Mouse (Mus musculus): ENCODE data around the gene Gnat1.

Gnat1 gene

GRCm38 (mm10) chr9:107676302-107676701 is 3.2 kb downstream of the Gnat1 start:
- no peak for DNase-seq (ENCODE audit: low read depth in 1 of 2, low spot score in 2 of 2)

GRCm38 (mm10) chr9:107675671-107676301 is 3.7 kb downstream of the Gnat1 start:
- DNase-seq (ENCODE audit: low read depth in 1 of 2, low spot score in 2 of 2), result no peak

DNA sequence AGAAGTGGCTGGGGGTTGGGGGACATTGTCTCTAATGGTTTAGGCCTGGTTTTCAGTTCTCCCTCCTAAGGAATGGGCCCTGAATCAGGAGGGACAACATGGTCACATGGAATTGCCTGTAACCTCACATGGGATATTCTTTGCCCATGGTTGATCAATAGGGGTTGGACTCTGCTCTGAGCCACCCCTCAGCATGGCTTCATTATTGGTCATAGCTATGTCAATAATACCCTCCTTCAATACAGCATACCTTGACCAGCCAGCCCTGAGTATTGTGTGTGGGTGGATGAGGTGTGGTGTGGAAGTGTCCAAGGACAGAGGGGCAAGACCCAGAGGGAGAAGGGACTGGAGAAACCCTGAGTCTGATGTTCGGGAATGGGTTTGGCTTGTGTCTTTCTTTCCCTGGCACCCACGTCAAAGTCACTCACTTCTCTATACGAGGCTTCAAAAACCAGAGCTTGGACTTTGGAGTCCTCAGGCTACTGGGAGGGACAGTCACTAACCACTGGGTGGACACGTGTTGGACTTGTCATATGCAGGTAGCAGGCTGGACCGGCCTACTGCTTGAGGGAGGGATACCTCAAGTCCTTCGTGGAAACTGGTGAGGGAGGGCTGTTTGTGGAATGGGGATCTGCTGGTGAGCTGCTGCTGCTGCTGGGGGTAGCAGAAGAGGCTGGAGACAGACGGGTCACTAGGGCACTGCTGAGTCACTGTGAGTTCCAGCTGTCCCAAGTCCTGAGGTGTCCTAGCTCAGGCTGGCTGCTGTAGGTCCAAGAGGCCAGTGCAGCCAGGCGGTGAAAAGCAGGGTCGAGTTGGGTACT is 4.7 kb downstream of the Gnat1 start:
- DNase-seq (ENCODE audit: low read depth in 1 of 2, low spot score in 2 of 2), result no peak

DNA sequence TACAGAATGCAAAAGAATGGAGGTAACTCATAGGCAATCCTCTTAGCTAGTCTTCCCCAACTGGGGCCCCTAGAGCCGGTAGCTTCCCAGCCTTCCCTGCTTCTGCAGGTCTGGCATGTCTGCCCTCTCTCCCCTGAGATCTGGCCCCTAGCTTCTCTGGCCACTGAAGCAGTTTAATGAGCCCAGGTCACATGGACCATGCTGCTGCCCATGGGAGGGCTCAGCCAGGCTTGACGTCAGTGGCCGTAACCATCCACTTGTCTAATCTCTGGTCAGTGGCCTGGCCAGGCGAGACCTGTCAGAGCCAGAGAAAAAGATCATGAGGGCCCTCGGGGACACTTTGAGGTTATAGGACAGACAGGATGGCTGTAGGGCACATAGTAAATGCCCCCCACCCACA is 9.3 kb downstream of the Gnat1 start:
- DNase-seq (ENCODE audit: low read depth in 1 of 2, low spot score in 2 of 2), result no peak

DNA sequence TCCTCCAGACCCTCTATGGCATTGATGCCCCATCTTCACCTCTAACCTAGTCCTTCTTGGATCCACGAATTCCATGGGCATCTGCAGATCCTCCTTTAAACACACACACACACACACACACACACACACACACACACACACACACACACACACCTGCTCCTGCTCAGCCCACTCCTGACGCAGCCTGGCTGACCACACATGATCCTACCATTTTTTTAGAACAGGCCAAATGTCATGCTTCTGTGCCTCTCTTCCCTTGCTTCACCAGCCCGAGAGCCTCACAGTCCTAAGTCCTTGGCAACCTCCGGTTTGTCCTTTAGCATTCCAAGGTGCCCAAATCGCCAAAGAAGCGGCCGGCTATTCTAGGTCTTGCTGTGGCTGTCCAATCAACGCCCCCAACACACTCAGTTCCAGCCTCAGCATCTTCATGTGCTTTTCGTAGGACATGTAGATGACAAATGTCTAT is 10.0 kb downstream of the Gnat1 start, which contains the start of gene Slc38a3:
Gene Slc38a3 (minus strand): TSS at position 51 of the 466 bp plus-strand sequence.
- DNase-seq (ENCODE audit: low read depth in 1 of 2, low spot score in 2 of 2), result no peak

DNA sequence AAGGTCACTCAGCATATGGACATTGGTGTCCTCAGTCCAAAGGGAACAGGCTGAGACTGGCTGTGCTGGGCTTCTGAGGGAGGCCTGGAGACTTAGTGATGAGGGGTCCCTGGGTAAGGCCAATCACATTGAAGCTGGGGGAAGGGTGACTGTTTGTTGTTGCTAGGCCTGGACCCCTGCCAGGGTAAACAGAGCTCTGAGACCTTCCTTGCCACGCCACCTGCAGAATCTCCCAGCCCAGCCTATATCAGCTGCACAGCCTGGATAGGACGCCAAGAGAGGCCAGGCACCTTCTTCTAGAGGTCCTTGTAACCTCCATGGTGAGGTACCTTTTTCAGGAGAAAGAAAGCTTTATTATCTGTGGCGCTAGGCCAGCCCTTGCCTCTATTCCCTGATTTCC is 10.6 kb downstream of the Gnat1 start:
- DNase-seq (ENCODE audit: low read depth in 1 of 2, low spot score in 2 of 2), result no peak

- no peak for DNase-seq (ENCODE audit: low read depth in 1 of 2, low spot score in 2 of 2)
Observed at GRCm38 (mm10) chr9:107668011-107668410, 11.5 kb downstream of the Gnat1 start.

DNA sequence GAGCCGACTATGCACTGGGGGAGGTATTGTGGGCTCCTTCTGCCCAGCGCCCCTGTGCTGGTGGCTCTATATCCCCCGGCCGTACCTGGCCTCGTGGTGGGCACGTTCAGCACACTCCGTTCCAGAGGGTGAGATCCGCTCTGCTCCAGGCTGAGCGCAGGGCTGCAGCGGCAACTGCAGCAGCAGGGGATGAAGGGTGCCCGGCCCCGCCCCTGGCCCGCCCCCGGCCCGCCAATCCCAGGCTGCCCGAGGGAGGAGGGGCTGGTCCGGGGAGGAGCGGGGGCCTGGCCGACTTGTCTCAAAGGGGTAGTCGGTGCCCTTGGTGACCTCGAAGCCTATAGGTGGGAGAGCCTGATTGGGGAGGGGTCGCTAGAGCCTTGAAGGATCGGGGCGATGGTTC is 12.3 kb downstream of the Gnat1 start:
- DNase-seq (ENCODE audit: low read depth in 1 of 2, low spot score in 2 of 2), result no peak

DNA sequence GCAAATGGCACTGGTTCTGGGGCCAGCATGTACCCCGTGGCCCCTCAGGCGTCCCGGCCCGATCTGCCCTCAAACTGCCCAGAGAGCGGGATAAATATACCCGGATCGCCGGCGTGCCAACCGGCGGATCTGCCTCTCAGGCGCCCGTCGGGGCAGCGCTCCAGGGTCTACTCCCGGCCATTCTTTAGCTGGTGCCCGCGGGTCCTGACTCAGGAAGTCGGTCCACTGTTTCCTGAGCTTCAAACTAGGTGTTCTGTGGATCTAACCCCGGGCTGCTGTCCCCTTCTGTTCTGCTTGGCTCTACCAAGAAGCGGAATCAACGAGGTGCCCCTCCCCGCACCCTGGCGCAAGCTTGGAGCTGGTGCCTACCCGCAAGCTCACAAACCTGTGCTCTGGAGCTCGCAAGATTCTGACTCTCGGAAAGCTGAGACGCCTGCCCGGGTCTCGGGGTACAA is 12.7 kb downstream of the Gnat1 start:
- no peak for DNase-seq (ENCODE audit: low read depth in 1 of 2, low spot score in 2 of 2)

DNA sequence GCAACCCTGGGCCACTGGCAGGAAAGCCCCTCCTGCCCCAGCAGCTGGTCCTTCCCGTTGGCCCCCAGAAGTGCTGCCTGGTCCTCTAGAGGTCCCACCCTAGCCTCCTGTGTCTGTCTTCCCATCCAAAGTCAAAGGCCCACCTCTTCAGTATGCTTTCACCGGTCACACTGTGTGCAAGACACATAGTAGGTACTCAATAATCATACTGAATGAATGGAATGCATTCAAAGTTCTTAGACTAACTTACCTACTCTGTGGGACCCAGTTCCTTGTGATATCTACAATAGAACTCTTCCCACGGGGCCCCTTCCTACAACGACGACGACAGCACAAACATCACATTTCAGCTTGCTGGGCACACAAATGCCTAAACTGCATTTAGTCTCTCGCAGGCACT is 14.2 kb downstream of the Gnat1 start:
- DNase-seq (ENCODE audit: low read depth in 1 of 2, low spot score in 2 of 2), result no peak

- no peak for DNase-seq (ENCODE audit: low read depth in 1 of 2, low spot score in 2 of 2)
Observed at GRCm38 (mm10) chr9:107663525-107663924, 16.0 kb downstream of the Gnat1 start.

GRCm38 (mm10) chr9:107662342-107662741 is 17.2 kb downstream of the Gnat1 start:
- DNase-seq (ENCODE audit: low read depth in 1 of 2, low spot score in 2 of 2), result no peak

- no peak for DNase-seq (ENCODE audit: low read depth in 1 of 2, low spot score in 2 of 2)
Observed at GRCm38 (mm10) chr9:107660777-107661176, 18.7 kb downstream of the Gnat1 start.

DNA sequence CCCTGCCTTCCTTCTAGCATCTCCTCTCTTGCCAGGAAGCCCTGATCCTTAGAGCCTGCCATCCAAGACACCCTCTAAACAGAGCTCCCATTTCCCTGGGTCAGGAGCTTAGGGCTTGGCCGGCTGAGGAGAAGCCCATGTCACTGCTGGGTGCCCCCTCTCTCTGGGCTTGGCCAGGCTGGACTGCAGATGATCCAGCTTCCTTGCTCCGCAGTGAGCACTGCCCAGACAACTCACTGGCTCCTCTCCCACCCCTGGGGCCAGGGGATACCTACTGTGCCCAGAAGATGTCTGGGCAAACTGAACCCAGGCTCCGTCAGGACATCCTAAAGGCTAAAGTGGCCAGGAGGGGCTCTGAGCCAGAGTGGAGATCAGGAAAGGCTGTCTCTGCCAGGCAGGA is 19.6 kb downstream of the Gnat1 start:
- no peak for DNase-seq (ENCODE audit: low read depth in 1 of 2, low spot score in 2 of 2)

DNA sequence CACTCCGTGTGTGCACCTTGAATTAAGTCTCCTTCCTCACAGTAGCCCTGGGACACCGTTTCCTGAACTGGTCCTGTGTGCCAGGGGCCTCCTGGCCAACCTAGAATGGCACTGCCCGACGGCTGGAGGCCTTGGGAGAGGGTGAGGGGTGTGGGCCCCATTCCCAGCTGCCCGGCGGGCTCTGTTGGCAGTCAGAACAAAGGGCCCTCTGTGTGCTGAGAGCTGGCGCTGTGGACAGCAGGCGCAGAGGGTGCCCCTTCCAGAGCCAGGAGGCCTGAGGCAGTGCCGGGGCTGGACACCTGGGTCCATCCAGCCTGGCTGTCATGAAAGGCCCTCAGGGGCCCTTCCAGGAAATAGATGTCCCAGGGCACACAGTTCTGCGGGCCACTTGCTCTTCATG is 20.0 kb downstream of the Gnat1 start:
- DNase-seq (ENCODE audit: low read depth in 1 of 2, low spot score in 2 of 2), result no peak

DNA sequence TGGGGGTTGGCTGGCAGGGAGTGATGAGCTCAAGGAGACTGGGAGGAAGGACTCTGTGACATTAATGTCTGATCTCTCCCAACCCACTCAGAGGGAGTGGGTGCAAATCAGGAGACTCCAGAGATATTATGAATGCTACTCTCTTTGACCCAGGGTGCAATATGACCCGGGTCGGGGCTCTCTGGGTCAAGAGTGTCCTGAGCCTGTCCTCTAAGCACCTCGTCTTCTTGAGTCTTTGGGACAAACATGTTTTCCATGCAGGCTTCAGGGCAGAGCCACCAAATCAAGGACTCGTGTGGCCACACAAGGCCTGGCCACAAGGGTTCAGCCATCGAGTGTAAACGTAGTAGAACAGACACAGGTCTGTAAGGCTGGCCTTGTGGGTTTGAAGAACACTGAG is 21.4 kb downstream of the Gnat1 start:
- DNase-seq (ENCODE audit: low read depth in 1 of 2, low spot score in 2 of 2), result no peak

- DNase-seq (ENCODE audit: low read depth in 1 of 2, low spot score in 2 of 2), result no peak
Observed at GRCm38 (mm10) chr9:107657144-107657543, 22.4 kb downstream of the Gnat1 start.

- DNase-seq (ENCODE audit: low read depth in 1 of 2, low spot score in 2 of 2), result no peak
Observed at GRCm38 (mm10) chr9:107654585-107654984, 24.9 kb downstream of the Gnat1 start.

DNA sequence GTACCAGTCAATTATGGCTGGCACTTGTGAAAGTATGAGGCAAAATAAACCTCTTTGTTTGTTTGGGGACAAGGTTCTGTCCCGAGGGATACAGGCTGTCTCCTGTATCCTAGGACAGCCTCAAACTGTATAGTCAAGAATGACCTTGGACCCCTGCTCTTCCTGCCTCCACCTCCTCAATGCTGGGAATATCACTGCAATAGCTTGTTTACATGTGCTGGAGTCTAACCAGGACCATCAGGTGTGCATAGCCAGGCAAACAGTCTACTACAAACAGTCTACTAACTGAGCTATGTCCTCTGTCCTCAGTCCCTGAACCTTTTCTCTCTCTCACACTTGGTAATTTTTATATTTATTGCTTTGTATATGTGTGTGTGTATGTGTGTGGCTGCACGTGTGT is 26.0 kb downstream of the Gnat1 start:
- no peak for DNase-seq (ENCODE audit: low read depth in 1 of 2, low spot score in 2 of 2)

- DNase-seq (ENCODE audit: low read depth in 1 of 2, low spot score in 2 of 2), result no peak
Observed at GRCm38 (mm10) chr9:107650708-107651481, 28.6 kb downstream of the Gnat1 start.

DNA sequence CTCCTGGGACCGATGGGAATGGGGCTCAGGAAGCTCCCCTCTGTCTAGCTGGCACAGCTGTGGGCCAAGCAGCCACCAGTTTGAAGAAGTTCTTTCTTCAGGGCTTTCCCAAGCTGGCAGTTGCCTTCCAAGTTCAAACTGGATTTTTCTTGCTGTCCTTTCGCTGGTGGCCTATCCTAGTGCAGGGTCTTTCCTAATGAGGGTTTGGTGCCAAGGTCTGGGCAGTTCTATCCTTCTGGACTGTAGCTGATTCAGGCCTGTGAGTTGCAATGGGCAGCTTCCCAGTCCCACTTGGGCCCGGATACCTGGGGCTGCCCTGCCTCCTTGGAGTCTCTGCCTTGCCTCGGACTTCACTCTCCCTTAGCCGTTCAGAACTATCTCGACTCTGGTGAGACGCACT is 29.3 kb downstream of the Gnat1 start:
- DNase-seq (ENCODE audit: low read depth in 1 of 2, low spot score in 2 of 2), result no peak

- no peak for DNase-seq (ENCODE audit: low read depth in 1 of 2, low spot score in 2 of 2)
Observed at GRCm38 (mm10) chr9:107648767-107649166, 30.7 kb downstream of the Gnat1 start.

Measured in monocyte, adult 2 months (primary cell).